Mouse (Mus musculus): ENCODE results near the gene Zfp609. TPM values are rescaled to one million over a fixed set of nuclear protein-coding genes. Genes with fewer than 3 reads are reported as not detected.
A peak's percentile ranks its signal among the peaks of the same experiment; 100 is the strongest.
"Not testable (repeated sequence)": the region's sequence is repeated elsewhere in the genome, so short reads cannot be mapped to it uniquely, and the experiment has no call there.

Gene Zfp609
- polyA plus RNA-seq, 1 experiment: 10.4 TPM

DNA sequence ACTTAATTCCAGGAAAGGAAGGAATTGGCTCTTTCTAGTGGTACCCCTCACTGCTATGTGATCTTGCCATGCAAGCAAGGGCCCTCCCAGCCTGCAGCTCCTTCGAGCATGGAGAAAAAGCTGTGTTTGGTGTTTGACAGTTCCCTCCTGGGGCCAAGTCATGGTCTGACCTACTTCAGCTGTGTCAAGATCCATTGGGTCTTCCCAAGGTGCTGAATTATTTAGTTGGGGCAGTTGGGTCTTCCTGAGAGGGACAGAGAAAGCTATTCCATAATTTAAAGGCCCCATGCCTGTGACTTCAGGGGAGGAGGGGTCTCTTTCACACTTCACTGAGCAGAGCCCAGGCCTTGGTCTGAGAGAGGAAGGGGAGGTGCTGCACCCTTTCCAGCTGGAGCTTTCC is 165.9 kb downstream of the Zfp609 start:
- TF ChIP-seq POLR2A (IDR thresholded peaks at IDR 0.05; ENCODE audit: control insufficient read depth, low read depth, low read length) (no peak), CTCF (IDR thresholded peaks at IDR 0.05; ENCODE audit: control insufficient read depth, insufficient read depth, insufficient replicate concordance, low read depth, low read length) (no peak)
- H3K27me3 ChIP-seq (ENCODE audit: control insufficient read depth, insufficient read depth, low read length): no peaks in the 10 kb centered on the region
- H3K36me3 ChIP-seq (ENCODE audit: control insufficient read depth, insufficient read depth, low read length): no peaks in the 10 kb centered on the region
- no peaks in the 10 kb centered on the region for H3K4me1 ChIP-seq (ENCODE audit: control insufficient read depth, insufficient read depth, low read length)
- no peak overlapping the region for H3K27ac ChIP-seq (ENCODE audit: control insufficient read depth, insufficient read depth, low read depth, low read length)
- no peak overlapping the region for H3K4me3 ChIP-seq (ENCODE audit: control insufficient read depth, low read depth, low read length)

DNA sequence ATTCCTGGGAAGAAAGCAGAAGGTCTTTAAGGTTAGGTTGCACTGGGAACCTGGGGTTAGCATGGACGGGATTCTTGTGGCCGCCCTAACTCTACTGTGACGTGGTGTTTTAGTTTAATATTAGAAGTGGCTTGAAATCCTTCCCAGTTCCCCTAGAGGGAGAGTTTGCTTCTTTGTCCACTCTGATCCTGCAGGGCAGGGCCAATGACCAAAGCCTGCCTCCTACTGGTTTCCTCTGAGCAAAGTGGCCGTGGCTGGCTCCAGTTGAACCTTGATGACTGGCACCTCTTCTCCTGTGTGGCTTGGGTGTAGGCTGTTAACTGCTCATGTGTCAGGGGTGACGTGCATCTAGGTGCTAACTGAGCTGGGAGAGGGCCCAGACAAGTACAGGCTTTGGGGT is 166.3 kb downstream of the Zfp609 start:
- Histone ChIP-seq H3K36me3 (ENCODE audit: control insufficient read depth, insufficient read depth, low read length) (no peaks in the 10 kb centered on the region), H3K27ac (ENCODE audit: control insufficient read depth, insufficient read depth, low read depth, low read length) (no peak overlapping the region), H3K27me3 (ENCODE audit: control insufficient read depth, insufficient read depth, low read length) (no peaks in the 10 kb centered on the region), H3K4me3 (ENCODE audit: control insufficient read depth, low read depth, low read length) (no peak overlapping the region), H3K4me1 (ENCODE audit: control insufficient read depth, insufficient read depth, low read length) (no peaks in the 10 kb centered on the region)
- TF ChIP-seq POLR2A (IDR thresholded peaks at IDR 0.05; ENCODE audit: control insufficient read depth, low read depth, low read length) (no peak), CTCF (IDR thresholded peaks at IDR 0.05; ENCODE audit: control insufficient read depth, insufficient read depth, insufficient replicate concordance, low read depth, low read length) (no peak)

DNA sequence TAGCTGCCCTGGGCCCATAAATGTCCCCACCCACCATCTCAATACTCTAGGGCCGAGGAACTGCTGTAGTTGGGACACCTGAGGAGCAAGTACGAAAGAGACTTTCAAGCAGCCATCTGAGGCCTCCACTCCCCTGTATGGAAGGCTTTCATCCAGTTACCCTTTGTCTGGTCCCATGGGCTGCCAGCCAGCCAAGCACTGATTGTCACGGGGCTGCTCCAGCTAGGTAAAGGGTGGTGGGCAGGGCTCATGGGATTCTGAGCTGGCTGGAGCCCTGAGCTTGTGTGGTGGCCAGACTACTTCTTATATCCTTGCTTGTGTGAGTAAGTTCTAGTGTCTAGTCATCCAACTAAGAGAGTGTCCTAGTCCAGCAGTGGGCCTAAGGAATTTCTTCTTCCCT is 170.1 kb downstream of the Zfp609 start:
- H3K4me1 ChIP-seq (ENCODE audit: control insufficient read depth, insufficient read depth, low read length): no peaks in the 10 kb centered on the region
- H3K27ac ChIP-seq (ENCODE audit: control insufficient read depth, insufficient read depth, low read depth, low read length): no peak overlapping the region
- H3K4me3 ChIP-seq (ENCODE audit: control insufficient read depth, low read depth, low read length): no peak overlapping the region
- H3K36me3 ChIP-seq (ENCODE audit: control insufficient read depth, insufficient read depth, low read length): no peaks in the 10 kb centered on the region
- TF ChIP-seq POLR2A (IDR thresholded peaks at IDR 0.05; ENCODE audit: control insufficient read depth, low read depth, low read length) (no peak), CTCF (IDR thresholded peaks at IDR 0.05; ENCODE audit: control insufficient read depth, insufficient read depth, insufficient replicate concordance, low read depth, low read length) (no peak)
- H3K27me3 ChIP-seq (ENCODE audit: control insufficient read depth, insufficient read depth, low read length): no peaks in the 10 kb centered on the region

DNA sequence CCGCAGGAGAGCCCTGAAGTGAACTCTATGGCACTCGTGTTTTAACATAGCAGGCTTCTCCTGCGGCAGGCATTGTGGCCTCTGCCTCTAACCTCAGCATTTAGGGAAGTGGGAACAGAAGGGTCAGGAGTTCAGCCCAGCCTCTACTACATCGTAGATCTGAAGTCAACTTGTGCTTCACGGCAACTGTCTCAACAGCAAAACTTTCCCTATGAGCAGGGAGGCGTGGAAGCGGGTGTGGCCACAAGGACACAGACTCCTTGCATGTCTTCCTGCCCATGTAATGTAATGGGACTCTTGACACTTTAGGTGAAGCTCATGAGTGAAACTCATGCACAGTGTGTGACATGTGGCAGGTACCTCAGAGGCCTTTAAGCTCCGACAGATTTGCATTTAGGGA is 171.8 kb downstream of the Zfp609 start:
- TF ChIP-seq POLR2A (IDR thresholded peaks at IDR 0.05; ENCODE audit: control insufficient read depth, low read depth, low read length): no peak
- no peak for TF ChIP-seq CTCF (IDR thresholded peaks at IDR 0.05; ENCODE audit: control insufficient read depth, insufficient read depth, insufficient replicate concordance, low read depth, low read length)
- Histone ChIP-seq H3K4me3 (ENCODE audit: control insufficient read depth, low read depth, low read length) (no peak overlapping the region), H3K27me3 (ENCODE audit: control insufficient read depth, insufficient read depth, low read length) (no peaks in the 10 kb centered on the region), H3K27ac (ENCODE audit: control insufficient read depth, insufficient read depth, low read depth, low read length) (no peak overlapping the region), H3K4me1 (ENCODE audit: control insufficient read depth, insufficient read depth, low read length) (no peaks in the 10 kb centered on the region), H3K36me3 (ENCODE audit: control insufficient read depth, insufficient read depth, low read length) (no peaks in the 10 kb centered on the region)

DNA sequence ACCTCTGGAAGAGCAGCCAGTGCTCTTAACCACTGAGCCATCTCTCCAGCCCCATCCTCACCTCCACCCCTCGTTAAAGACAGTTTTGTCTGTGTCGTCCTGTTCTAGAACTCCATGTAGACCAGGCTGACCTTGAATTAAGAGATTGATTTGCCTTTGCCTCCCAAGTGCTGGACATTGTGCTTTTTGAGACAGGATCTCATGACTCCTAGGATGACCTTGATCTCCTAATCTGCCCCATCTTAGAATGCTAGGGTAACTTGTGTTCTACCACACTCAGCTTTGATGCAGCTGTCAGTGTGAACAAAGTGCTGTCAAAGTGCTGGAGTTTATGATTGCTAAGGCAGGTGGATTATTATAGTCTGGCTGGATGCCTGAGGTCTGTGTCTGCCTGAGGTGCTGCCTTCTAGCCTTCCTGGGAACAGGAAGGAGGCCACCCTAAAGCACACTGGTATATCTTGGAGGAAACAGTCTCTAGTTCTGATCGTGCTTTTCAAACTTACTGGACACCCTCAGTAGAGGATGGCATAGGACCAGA is 172.6 kb downstream of the Zfp609 start:
- no peaks in the 10 kb centered on the region for H3K27me3 ChIP-seq (ENCODE audit: control insufficient read depth, insufficient read depth, low read length)

DNA sequence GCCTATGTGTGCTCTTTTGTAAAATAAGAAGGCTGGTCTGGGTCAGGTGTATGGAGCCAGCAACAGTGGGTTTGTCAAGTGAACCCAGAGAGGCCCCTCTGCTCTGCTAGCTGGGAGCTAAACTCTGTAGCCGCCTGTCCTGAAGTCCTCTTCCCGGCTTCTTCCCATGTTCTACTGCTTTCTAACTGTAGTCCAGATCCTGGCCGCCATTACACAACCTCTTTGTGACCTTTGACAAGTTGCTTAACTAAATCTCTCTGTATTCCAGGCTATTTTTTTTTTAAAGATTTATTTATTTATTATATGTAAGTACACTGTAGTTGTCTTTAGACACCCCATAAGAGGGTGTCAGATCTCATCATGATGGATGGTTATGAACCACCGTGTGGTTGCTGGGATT is 173.6 kb downstream of the Zfp609 start:
- Histone ChIP-seq H3K36me3 (ENCODE audit: control insufficient read depth, insufficient read depth, low read length) (no peaks in the 10 kb centered on the region), H3K4me3 (ENCODE audit: control insufficient read depth, low read depth, low read length) (no peak overlapping the region), H3K4me1 (ENCODE audit: control insufficient read depth, insufficient read depth, low read length) (no peaks in the 10 kb centered on the region), H3K27me3 (ENCODE audit: control insufficient read depth, insufficient read depth, low read length) (no peaks in the 10 kb centered on the region), H3K27ac (ENCODE audit: control insufficient read depth, insufficient read depth, low read depth, low read length) (no peak overlapping the region)
- no peak for TF ChIP-seq POLR2A (IDR thresholded peaks at IDR 0.05; ENCODE audit: control insufficient read depth, low read depth, low read length)
- TF ChIP-seq CTCF (IDR thresholded peaks at IDR 0.05; ENCODE audit: control insufficient read depth, insufficient read depth, insufficient replicate concordance, low read depth, low read length): no peak

More for the DNA sequence above, 172.6 kb downstream of the Zfp609 start:
- Histone ChIP-seq H3K36me3 (ENCODE audit: control insufficient read depth, insufficient read depth, low read length) (no peaks in the 10 kb centered on the region), H3K4me1 (ENCODE audit: control insufficient read depth, insufficient read depth, low read length) (no peaks in the 10 kb centered on the region), H3K4me3 (ENCODE audit: control insufficient read depth, low read depth, low read length) (no peak overlapping the region), H3K27ac (ENCODE audit: control insufficient read depth, insufficient read depth, low read depth, low read length) (no peak overlapping the region)
- no peak for TF ChIP-seq CTCF (IDR thresholded peaks at IDR 0.05; ENCODE audit: control insufficient read depth, insufficient read depth, insufficient replicate concordance, low read depth, low read length)

DNA sequence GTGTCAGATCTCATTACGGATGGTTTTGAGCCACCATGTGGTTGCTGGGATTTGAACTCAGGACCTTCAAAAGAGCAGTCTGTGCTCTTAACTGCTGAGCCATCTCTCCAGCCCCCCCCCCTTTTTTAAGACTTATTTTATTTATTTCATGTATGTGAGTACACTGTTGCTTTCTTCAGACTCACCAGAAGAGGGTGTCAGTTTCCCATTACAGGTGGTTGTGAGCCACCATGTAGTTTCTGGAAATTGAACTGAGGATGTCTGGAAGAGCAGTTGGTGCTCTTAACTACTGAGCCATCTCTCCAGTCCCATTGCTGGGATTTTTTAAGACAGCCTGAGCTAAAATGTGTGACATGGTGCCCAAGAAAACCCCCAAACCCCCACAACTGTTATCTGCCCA is 175.4 kb downstream of the Zfp609 start:
- not testable (repeated sequence) for H3K27me3 ChIP-seq (ENCODE audit: control insufficient read depth, insufficient read depth, low read length); H3K36me3 ChIP-seq (ENCODE audit: control insufficient read depth, insufficient read depth, low read length); H3K4me3 ChIP-seq (ENCODE audit: control insufficient read depth, low read depth, low read length); H3K4me1 ChIP-seq (ENCODE audit: control insufficient read depth, insufficient read depth, low read length); H3K27ac ChIP-seq (ENCODE audit: control insufficient read depth, insufficient read depth, low read depth, low read length)

DNA sequence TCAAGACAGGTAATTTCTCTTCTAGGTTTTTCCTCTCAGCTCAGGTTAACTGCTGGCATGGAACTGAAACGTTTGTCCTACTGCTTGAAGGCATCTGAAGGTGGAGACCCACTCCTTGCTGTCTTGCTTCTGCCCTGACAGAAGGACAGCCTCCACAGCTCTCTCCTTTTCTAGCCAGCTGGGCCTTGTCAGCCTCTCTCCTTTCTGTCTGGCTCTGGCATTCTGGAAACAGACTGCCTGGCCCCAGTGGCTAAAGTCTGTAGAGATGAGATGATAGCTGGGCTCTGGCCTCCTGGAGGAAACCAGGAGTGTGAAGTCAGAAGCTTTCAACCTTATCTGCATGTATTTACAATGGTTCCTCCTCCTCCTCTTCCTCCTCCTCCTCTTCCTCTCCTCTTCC is 177.4 kb downstream of the Zfp609 start:
- TF ChIP-seq CTCF (IDR thresholded peaks at IDR 0.05; ENCODE audit: control insufficient read depth, insufficient read depth, insufficient replicate concordance, low read depth, low read length) (no peak), POLR2A (IDR thresholded peaks at IDR 0.05; ENCODE audit: control insufficient read depth, low read depth, low read length) (no peak)
- Histone ChIP-seq H3K27ac (ENCODE audit: control insufficient read depth, insufficient read depth, low read depth, low read length) (0 out of 2 replicates have a peak overlapping the region, but pooled peaks have one; percentile 41), H3K4me1 (ENCODE audit: control insufficient read depth, insufficient read depth, low read length) (peaks cover 3% of the 10 kb centered on the region), H3K4me3 (ENCODE audit: control insufficient read depth, low read depth, low read length) (no peak overlapping the region), H3K27me3 (ENCODE audit: control insufficient read depth, insufficient read depth, low read length) (no peaks in the 10 kb centered on the region), H3K36me3 (ENCODE audit: control insufficient read depth, insufficient read depth, low read length) (no peaks in the 10 kb centered on the region)

Measured in testis, adult 2 months (tissue).